Mouse (Mus musculus) liver (tissue): Measurements from ENCODE around the gene Tspan33.
A peak's percentile ranks its signal among the peaks of the same experiment; 100 is the strongest.
"Not testable (repeated sequence)": the region's sequence is repeated elsewhere in the genome, so short reads cannot be mapped to it uniquely, and the experiment has no call there.

ENCODE experiments used
- DNase-seq: peaks from one replicate; pipeline ENCODE4 v3.0.0-alpha.2; 2020; ENCODE audit warnings: mixed read lengths

The Tspan33 gene

GRCm38 (mm10) chr6:29756476-29756875 is 62.5 kb downstream of the Tspan33 start:
- DNase-seq: no peak

GRCm38 (mm10) chr6:29758417-29758816 is 64.4 kb downstream of the Tspan33 start:
- DNase-seq: peak; percentile 71

- no peak for DNase-seq
Observed at GRCm38 (mm10) chr6:29759012-29759679, 65.1 kb downstream of the Tspan33 start.

GRCm38 (mm10) chr6:29760397-29760796 is 66.4 kb downstream of the Tspan33 start:
- not testable (repeated sequence) for DNase-seq

- no peak for DNase-seq
Observed at GRCm38 (mm10) chr6:29761282-29761681, 67.3 kb downstream of the Tspan33 start.

DNA sequence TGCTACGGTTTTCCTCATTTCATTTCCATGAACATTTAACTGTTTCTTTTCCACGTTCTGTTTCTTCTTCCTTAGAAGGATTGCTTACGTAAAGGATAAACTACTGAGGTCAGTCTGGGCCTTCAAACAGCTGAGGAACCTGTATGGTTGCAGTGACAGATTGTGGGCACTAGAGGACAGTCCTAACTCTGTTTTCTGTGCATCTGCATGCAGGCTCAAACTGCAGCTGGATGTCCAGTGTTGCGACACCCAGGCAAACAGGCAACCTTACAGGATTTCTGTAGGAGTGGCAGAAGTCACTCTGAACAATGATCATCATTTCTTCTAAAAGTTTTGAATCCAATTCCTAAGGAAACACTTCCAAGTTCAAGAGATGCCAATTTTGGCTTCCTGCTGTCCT is 68.5 kb downstream of the Tspan33 start:
- peak; percentile 40 for DNase-seq

DNA sequence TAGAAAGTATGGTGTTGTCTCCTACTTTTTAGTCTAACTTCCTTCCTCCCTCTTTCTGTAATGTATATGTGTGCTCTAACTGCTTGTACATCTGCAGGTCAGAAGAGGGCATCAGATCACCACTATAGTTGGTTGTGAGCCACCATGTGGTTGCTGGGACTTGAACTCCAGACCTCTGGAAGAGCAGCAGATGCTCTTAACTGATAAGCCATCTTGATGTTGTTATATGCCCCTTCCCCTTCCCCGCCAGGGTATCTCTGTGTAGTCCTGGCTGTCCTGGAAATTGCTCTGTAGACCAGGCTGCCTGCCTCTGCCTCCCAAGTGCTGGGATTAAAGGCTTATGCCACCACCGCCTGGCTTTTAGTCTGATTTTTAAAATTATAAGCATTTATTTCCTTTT is 72.9 kb downstream of the Tspan33 start:
- DNase-seq: no peak
